Mouse (Mus musculus): ENCODE results near the gene Cdkal1. TPM values are rescaled to one million over a fixed set of nuclear protein-coding genes. Genes with fewer than 3 reads are reported as not detected.

The Cdkal1 gene
- total and polyA plus RNA-seq, 3 experiments: 3.9 to 30.3 (median 29.9) TPM

- Histone ChIP-seq H3K4me3 (no peak overlapping the region), H3K27me3 (ENCODE audit: control insufficient read depth, insufficient read depth, low read length) (no peaks in the 10 kb centered on the region), H3K4me1 (ENCODE audit: control insufficient read depth, insufficient read depth, low read length) (no peaks in the 10 kb centered on the region), H3K79me2 (replicated peaks; ENCODE audit: control insufficient read depth, insufficient read depth, low read length) (no peaks in the 10 kb centered on the region), H3K27ac (no peak overlapping the region), H3K9ac (ENCODE audit: low read depth, low read length) (no peak overlapping the region), H3K36me3 (ENCODE audit: control insufficient read depth, insufficient read depth, low read length) (no peaks in the 10 kb centered on the region)
- no peak for DNase-seq
- TF ChIP-seq CTCF (IDR thresholded peaks at IDR 0.05) (no peak), POLR2A (IDR thresholded peaks at IDR 0.05; ENCODE audit: insufficient read depth, low read depth, low read length) (no peak), EP300 (IDR thresholded peaks at IDR 0.05; ENCODE audit: insufficient read depth, low read depth, low read length) (no peak)
- intact Hi-C loops (cut with DNase I): no loop called here
- 87% methylated on average over 5 of the region's 5 CpGs for WGBS
Measured at GRCm38 (mm10) chr13:29737675-29738461, 117.6 kb downstream of the Cdkal1 start.

- intact Hi-C loops (cut with DNase I): no loop called here
- DNase-seq: no peak
- Histone ChIP-seq H3K79me2 (replicated peaks; ENCODE audit: control insufficient read depth, insufficient read depth, low read length) (no peaks in the 10 kb centered on the region), H3K36me3 (ENCODE audit: control insufficient read depth, insufficient read depth, low read length) (no peaks in the 10 kb centered on the region), H3K27me3 (ENCODE audit: control insufficient read depth, insufficient read depth, low read length) (no peaks in the 10 kb centered on the region), H3K4me1 (ENCODE audit: control insufficient read depth, insufficient read depth, low read length) (no peaks in the 10 kb centered on the region), H3K27ac (no peak overlapping the region), H3K4me3 (no peak overlapping the region), H3K9ac (ENCODE audit: low read depth, low read length) (no peak overlapping the region)
- TF ChIP-seq CTCF (IDR thresholded peaks at IDR 0.05): no peak
- TF ChIP-seq EP300 (IDR thresholded peaks at IDR 0.05; ENCODE audit: insufficient read depth, low read depth, low read length): no peak
- TF ChIP-seq POLR2A (IDR thresholded peaks at IDR 0.05; ENCODE audit: insufficient read depth, low read depth, low read length): no peak
Measured at GRCm38 (mm10) chr13:29734496-29734895, 121.0 kb downstream of the Cdkal1 start.

DNA sequence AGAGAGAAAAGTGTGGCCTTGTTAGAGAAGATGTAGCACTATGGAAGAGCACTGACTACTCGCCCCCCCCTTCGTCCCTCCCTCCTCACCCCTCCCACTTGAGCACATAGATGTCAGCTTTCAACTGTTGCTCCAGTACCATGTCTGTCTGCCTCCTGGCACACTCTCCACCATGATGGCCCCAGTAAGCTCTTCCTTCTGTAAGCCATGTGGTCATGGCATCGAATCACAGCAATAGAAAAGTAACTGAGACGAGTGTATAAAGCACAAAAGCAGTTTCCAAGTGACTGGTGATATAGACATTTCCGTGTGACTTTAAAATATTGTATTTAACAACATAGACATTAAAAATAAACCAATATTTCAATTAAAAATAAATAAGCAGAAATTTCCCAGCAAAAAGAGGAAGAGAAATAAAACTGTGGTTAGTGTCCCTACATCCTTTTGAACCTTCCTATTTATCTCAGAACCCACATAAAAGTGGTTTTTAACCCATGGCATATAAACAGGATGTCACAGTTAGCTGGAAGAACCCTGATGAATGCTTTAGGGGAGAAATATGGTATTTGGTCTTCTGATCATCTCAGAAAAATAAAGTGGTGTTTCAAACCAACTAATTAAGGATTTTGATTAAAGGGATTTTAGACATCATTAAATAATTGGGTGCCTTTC, 129.2 kb downstream of the Cdkal1 start:
- H3K27me3 ChIP-seq (ENCODE audit: control insufficient read depth, insufficient read depth, low read length): no peaks in the 10 kb centered on the region
- no peak for TF ChIP-seq EP300 (IDR thresholded peaks at IDR 0.05; ENCODE audit: insufficient read depth, low read depth, low read length)
- TF ChIP-seq POLR2A (IDR thresholded peaks at IDR 0.05; ENCODE audit: insufficient read depth, low read depth, low read length): no peak
- TF ChIP-seq CTCF (IDR thresholded peaks at IDR 0.05): no peak
- H3K4me1 ChIP-seq (ENCODE audit: control insufficient read depth, insufficient read depth, low read length): no peaks in the 10 kb centered on the region
- no peak overlapping the region for H3K4me3 ChIP-seq
- intact Hi-C loops (cut with DNase I): no loop called here
- no peak overlapping the region for H3K27ac ChIP-seq
- 92% methylated on average over 5 of the region's 5 CpGs for WGBS
- H3K9ac ChIP-seq (ENCODE audit: low read depth, low read length): no peak overlapping the region
- H3K79me2 ChIP-seq (replicated peaks; ENCODE audit: control insufficient read depth, insufficient read depth, low read length): no peaks in the 10 kb centered on the region
- DNase-seq: no peak
- H3K36me3 ChIP-seq (ENCODE audit: control insufficient read depth, insufficient read depth, low read length): no peaks in the 10 kb centered on the region

DNA sequence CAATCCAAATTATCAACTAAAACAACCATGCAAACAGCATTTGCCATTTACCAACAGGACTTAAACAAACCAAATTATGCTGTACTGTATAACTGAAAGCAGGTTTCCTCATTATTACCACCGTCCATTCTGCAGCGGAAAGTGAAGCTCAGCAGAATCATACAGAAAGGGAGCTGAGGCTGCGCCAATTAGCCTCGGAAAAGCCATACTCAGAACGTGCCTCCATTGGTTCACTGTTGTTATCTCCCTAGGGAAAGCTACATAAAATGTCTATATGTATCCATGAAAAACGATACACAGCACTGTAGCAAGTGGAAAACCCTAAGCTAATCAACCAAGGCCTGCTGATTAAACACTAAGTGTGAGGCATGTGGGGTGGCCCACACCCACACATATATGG, 130.6 kb downstream of the Cdkal1 start:
- TF ChIP-seq EP300 (IDR thresholded peaks at IDR 0.05; ENCODE audit: insufficient read depth, low read depth, low read length) (no peak), POLR2A (IDR thresholded peaks at IDR 0.05; ENCODE audit: insufficient read depth, low read depth, low read length) (no peak), CTCF (IDR thresholded peaks at IDR 0.05) (no peak)
- no peak overlapping the region for H3K4me3 ChIP-seq
- H3K9ac ChIP-seq (ENCODE audit: low read depth, low read length): no peak overlapping the region
- DNase-seq: no peak
- 89% methylated on average over 6 of the region's 6 CpGs for WGBS
- H3K27ac ChIP-seq: no peak overlapping the region
- no peaks in the 10 kb centered on the region for H3K27me3 ChIP-seq (ENCODE audit: control insufficient read depth, insufficient read depth, low read length)
- no peaks in the 10 kb centered on the region for H3K4me1 ChIP-seq (ENCODE audit: control insufficient read depth, insufficient read depth, low read length)
- no peaks in the 10 kb centered on the region for H3K79me2 ChIP-seq (replicated peaks; ENCODE audit: control insufficient read depth, insufficient read depth, low read length)
- intact Hi-C loops (cut with DNase I): no loop called here
- no peaks in the 10 kb centered on the region for H3K36me3 ChIP-seq (ENCODE audit: control insufficient read depth, insufficient read depth, low read length)

- H3K36me3 ChIP-seq (ENCODE audit: control insufficient read depth, insufficient read depth, low read length): no peaks in the 10 kb centered on the region
- TF ChIP-seq POLR2A (IDR thresholded peaks at IDR 0.05; ENCODE audit: insufficient read depth, low read depth, low read length) (no peak), EP300 (IDR thresholded peaks at IDR 0.05; ENCODE audit: insufficient read depth, low read depth, low read length) (no peak), CTCF (IDR thresholded peaks at IDR 0.05) (no peak)
- no peaks in the 10 kb centered on the region for H3K4me1 ChIP-seq (ENCODE audit: control insufficient read depth, insufficient read depth, low read length)
- H3K4me3 ChIP-seq: no peak overlapping the region
- no peak overlapping the region for H3K9ac ChIP-seq (ENCODE audit: low read depth, low read length)
- H3K27me3 ChIP-seq (ENCODE audit: control insufficient read depth, insufficient read depth, low read length): no peaks in the 10 kb centered on the region
- intact Hi-C loops (cut with DNase I): no loop called here
- WGBS: 78% methylated on average over 1 of the region's 1 CpGs
- no peaks in the 10 kb centered on the region for H3K79me2 ChIP-seq (replicated peaks; ENCODE audit: control insufficient read depth, insufficient read depth, low read length)
- H3K27ac ChIP-seq: no peak overlapping the region
- no peak for DNase-seq
Measured at GRCm38 (mm10) chr13:29723150-29723549, 132.3 kb downstream of the Cdkal1 start.

GRCm38 (mm10) chr13:29721206-29721605, 134.3 kb downstream of the Cdkal1 start:
- DNase-seq: no peak
- intact Hi-C loops (cut with DNase I): no loop called here
- no peaks in the 10 kb centered on the region for H3K79me2 ChIP-seq (replicated peaks; ENCODE audit: control insufficient read depth, insufficient read depth, low read length)
- TF ChIP-seq EP300 (IDR thresholded peaks at IDR 0.05; ENCODE audit: insufficient read depth, low read depth, low read length): no peak
- no peak for TF ChIP-seq CTCF (IDR thresholded peaks at IDR 0.05)
- no peak for TF ChIP-seq POLR2A (IDR thresholded peaks at IDR 0.05; ENCODE audit: insufficient read depth, low read depth, low read length)
- peaks cover 2% of the 10 kb centered on the region; the same call in 1 of the 2 replicates for H3K4me1 ChIP-seq (ENCODE audit: control insufficient read depth, insufficient read depth, low read length)
- no peak overlapping the region for H3K9ac ChIP-seq (ENCODE audit: low read depth, low read length)
- no peak overlapping the region for H3K27ac ChIP-seq
- peaks cover 4% of the 10 kb centered on the region; the same call in 1 of the 2 replicates for H3K36me3 ChIP-seq (ENCODE audit: control insufficient read depth, insufficient read depth, low read length)
- H3K4me3 ChIP-seq: no peak overlapping the region
- no peaks in the 10 kb centered on the region for H3K27me3 ChIP-seq (ENCODE audit: control insufficient read depth, insufficient read depth, low read length)
- WGBS: 93% methylated on average over 5 of the region's 5 CpGs
